Mouse (Mus musculus): ENCODE results near the gene Ltv1. TPM values are rescaled to one million over a fixed set of nuclear protein-coding genes. Genes with fewer than 3 reads are reported as not detected.
A peak's percentile ranks its signal among the peaks of the same experiment; 100 is the strongest.
"Not testable (repeated sequence)": the region's sequence is repeated elsewhere in the genome, so short reads cannot be mapped to it uniquely, and the experiment has no call there.

Ltv1 gene
- total and polyA plus RNA-seq, 3 experiments = 29.0 to 68.8 (median 36.7) TPM

DNA sequence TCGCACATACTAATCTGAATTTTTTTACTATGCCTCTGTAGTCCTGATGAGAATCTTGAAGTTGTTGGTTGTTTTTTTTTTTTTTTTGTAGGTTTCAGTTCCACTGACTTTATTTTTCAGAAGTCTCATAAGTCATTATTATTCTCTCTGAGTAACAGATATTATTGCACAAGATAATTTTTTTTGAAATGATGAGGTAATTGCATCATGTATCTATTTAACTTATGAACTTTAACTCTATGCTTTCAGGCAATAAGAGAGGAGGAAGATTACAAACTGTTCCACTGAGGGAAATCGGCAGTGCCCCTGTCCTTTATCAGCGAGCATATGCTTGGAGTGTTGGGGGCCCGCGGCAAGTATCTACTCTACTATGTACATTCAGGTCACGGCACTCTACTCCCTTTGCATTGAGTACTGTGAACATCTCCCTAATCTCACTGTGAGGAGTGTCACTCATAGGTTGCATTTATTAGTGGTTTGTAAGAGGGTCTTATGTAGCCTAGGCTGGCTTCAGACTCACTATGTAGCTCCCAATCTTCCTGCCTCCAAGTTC, 8.8 kb upstream of the Ltv1 start:
- H3K9me3 ChIP-seq (replicated peaks) = no peaks in the 10 kb centered on the region
- no peaks in the 10 kb centered on the region for H3K36me3 ChIP-seq (replicated peaks)
- ATAC-seq (ENCODE audit: extremely low read depth, insufficient number of reproducible peaks, low FRiP score, poor library complexity, severe bottlenecking) (no peak), DNase-seq (ENCODE audit: low spot score) (no peak)
- TF ChIP-seq GATA2 (IDR thresholded peaks at IDR 0.05; ENCODE audit: borderline replicate concordance, low read depth, low read length) (no peak), GATA1 (IDR thresholded peaks at IDR 0.05; ENCODE audit: borderline replicate concordance, low read length) (no peak), CTCF (IDR thresholded peaks at IDR 0.05; ENCODE audit: low read depth, low read length) (no peak), TAL1 (conservative IDR thresholded peaks at IDR 0.05; ENCODE audit: low read depth, low read length) (no peak), POLR2AphosphoS5 (IDR thresholded peaks at IDR 0.05; ENCODE audit: insufficient replicate concordance, low read depth, low read length) (no peak)
- peaks cover 5% of the 10 kb centered on the region for H3K27me3 ChIP-seq (ENCODE audit: insufficient read depth, low read length)
- H3K4me3 ChIP-seq (ENCODE audit: low read depth, low read length) = no peak overlapping the region
- no peaks in the 10 kb centered on the region for H3K4me1 ChIP-seq (ENCODE audit: insufficient read depth, low read depth, low read length)

GRCm38 (mm10) chr10:13200862-13201261, 7.9 kb upstream of the Ltv1 start:
- H3K27me3 ChIP-seq (ENCODE audit: insufficient read depth, low read length) = peaks cover 5% of the 10 kb centered on the region
- H3K9me3 ChIP-seq (replicated peaks) = no peaks in the 10 kb centered on the region
- no peaks in the 10 kb centered on the region for H3K4me1 ChIP-seq (ENCODE audit: insufficient read depth, low read depth, low read length)
- no peak overlapping the region for H3K4me3 ChIP-seq (ENCODE audit: low read depth, low read length)
- H3K36me3 ChIP-seq (replicated peaks) = no peaks in the 10 kb centered on the region
- ATAC-seq (ENCODE audit: extremely low read depth, insufficient number of reproducible peaks, low FRiP score, poor library complexity, severe bottlenecking) (no peak), DNase-seq (ENCODE audit: low spot score) (no peak)
- TF ChIP-seq CTCF (IDR thresholded peaks at IDR 0.05; ENCODE audit: low read depth, low read length) (no peak), GATA2 (IDR thresholded peaks at IDR 0.05; ENCODE audit: borderline replicate concordance, low read depth, low read length) (no peak), POLR2AphosphoS5 (IDR thresholded peaks at IDR 0.05; ENCODE audit: insufficient replicate concordance, low read depth, low read length) (no peak), TAL1 (conservative IDR thresholded peaks at IDR 0.05; ENCODE audit: low read depth, low read length) (no peak), GATA1 (IDR thresholded peaks at IDR 0.05; ENCODE audit: borderline replicate concordance, low read length) (no peak)

GRCm38 (mm10) chr10:13199234-13199633, 6.3 kb upstream of the Ltv1 start:
- H3K36me3 ChIP-seq (replicated peaks) = no peaks in the 10 kb centered on the region
- TF ChIP-seq CTCF (IDR thresholded peaks at IDR 0.05; ENCODE audit: low read depth, low read length) (no peak), GATA2 (IDR thresholded peaks at IDR 0.05; ENCODE audit: borderline replicate concordance, low read depth, low read length) (no peak), POLR2AphosphoS5 (IDR thresholded peaks at IDR 0.05; ENCODE audit: insufficient replicate concordance, low read depth, low read length) (no peak), TAL1 (conservative IDR thresholded peaks at IDR 0.05; ENCODE audit: low read depth, low read length) (no peak), GATA1 (IDR thresholded peaks at IDR 0.05; ENCODE audit: borderline replicate concordance, low read length) (no peak)
- H3K9me3 ChIP-seq (replicated peaks) = no peaks in the 10 kb centered on the region
- no peaks in the 10 kb centered on the region for H3K4me1 ChIP-seq (ENCODE audit: insufficient read depth, low read depth, low read length)
- peaks cover 5% of the 10 kb centered on the region for H3K27me3 ChIP-seq (ENCODE audit: insufficient read depth, low read length)
- H3K4me3 ChIP-seq (ENCODE audit: low read depth, low read length) = no peak overlapping the region
- DNase-seq (ENCODE audit: low spot score) = no peak
- no peak for ATAC-seq (ENCODE audit: extremely low read depth, insufficient number of reproducible peaks, low FRiP score, poor library complexity, severe bottlenecking)

DNA sequence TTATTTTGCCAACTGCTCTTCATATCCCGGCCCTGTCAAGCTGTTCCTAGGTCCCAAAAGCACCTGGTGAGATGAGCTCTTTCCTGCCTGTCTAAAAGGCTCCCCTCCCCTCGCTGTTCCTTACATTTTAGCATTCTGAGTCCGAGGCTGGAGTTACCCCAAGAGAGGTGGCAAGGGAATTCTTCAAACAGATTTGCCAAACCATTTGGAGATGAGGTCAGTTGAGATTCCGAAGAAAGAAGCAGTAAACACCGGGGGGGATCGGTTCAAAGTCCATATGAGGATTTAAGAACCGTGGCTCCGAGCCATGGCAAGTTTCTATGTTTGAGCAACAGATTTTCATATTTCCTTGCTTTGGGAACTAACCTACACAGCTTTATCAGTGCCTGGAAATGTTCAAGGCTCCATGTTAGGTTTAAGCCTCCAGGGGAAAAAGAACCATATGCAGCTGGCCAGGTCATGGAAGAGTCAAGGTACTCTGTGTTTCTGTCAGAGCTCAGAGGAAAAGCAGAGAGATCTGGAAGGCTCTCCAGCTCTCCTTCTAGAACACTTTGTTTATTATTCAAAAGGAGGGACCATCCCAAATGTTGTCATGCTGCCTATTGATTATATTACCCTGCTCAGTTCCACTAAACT, 4.0 kb upstream of the Ltv1 start:
- TF ChIP-seq GATA1 (IDR thresholded peaks at IDR 0.05; ENCODE audit: borderline replicate concordance, low read length) = no peak
- no peak for TF ChIP-seq POLR2AphosphoS5 (IDR thresholded peaks at IDR 0.05; ENCODE audit: insufficient replicate concordance, low read depth, low read length)
- no peak for TF ChIP-seq TAL1 (conservative IDR thresholded peaks at IDR 0.05; ENCODE audit: low read depth, low read length)
- TF ChIP-seq GATA2 (IDR thresholded peaks at IDR 0.05; ENCODE audit: borderline replicate concordance, low read depth, low read length) = no peak
- no peak for TF ChIP-seq CTCF (IDR thresholded peaks at IDR 0.05; ENCODE audit: low read depth, low read length)
- H3K4me1 ChIP-seq (ENCODE audit: insufficient read depth, low read depth, low read length) = peaks cover 7% of the 10 kb centered on the region
- H3K9me3 ChIP-seq (replicated peaks) = no peaks in the 10 kb centered on the region
- H3K36me3 ChIP-seq (replicated peaks) = no peaks in the 10 kb centered on the region
- H3K4me3 ChIP-seq (ENCODE audit: low read depth, low read length) = no peak overlapping the region
- no peak for DNase-seq (ENCODE audit: low spot score)
- ATAC-seq (ENCODE audit: extremely low read depth, insufficient number of reproducible peaks, low FRiP score, poor library complexity, severe bottlenecking) = no peak
- peaks cover 5% of the 10 kb centered on the region for H3K27me3 ChIP-seq (ENCODE audit: insufficient read depth, low read length)

GRCm38 (mm10) chr10:13193496-13193895, 528 bp upstream of the Ltv1 start:
- not testable (repeated sequence) for H3K9me3 ChIP-seq (replicated peaks); ATAC-seq (ENCODE audit: extremely low read depth, insufficient number of reproducible peaks, low FRiP score, poor library complexity, severe bottlenecking); DNase-seq (ENCODE audit: low spot score); H3K27me3 ChIP-seq (ENCODE audit: insufficient read depth, low read length)
- peak overlapping the region; percentile 95; the same call in 1 of the 2 replicates for H3K4me3 ChIP-seq (ENCODE audit: low read depth, low read length)
- H3K36me3 ChIP-seq (replicated peaks) = peaks cover 25% of the 10 kb centered on the region
- peaks cover 16% of the 10 kb centered on the region for H3K4me1 ChIP-seq (ENCODE audit: insufficient read depth, low read depth, low read length)

DNA sequence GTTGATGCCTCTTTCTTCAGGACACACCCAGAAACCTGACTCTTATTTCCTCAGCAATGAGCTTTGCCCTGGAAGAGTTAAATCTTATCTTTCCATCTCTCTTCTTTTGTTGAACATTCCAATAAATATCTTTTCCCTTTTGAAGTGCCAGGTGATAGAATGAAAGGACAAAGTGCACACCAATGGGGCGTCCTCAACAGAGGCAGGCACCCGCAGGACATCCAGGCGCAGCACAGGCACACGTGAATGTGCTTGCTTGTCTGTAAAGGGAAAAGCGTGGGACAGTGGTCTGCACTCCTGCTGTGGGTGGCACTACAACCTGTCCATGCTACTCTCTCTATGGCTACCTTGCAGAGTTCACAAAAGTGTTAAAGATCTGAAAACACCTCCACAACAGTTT, 3.1 kb downstream of the Ltv1 start:
- no peak overlapping the region for H3K4me3 ChIP-seq (ENCODE audit: low read depth, low read length)
- TF ChIP-seq GATA2 (IDR thresholded peaks at IDR 0.05; ENCODE audit: borderline replicate concordance, low read depth, low read length) (no peak), TAL1 (conservative IDR thresholded peaks at IDR 0.05; ENCODE audit: low read depth, low read length) (no peak), GATA1 (IDR thresholded peaks at IDR 0.05; ENCODE audit: borderline replicate concordance, low read length) (no peak), POLR2AphosphoS5 (IDR thresholded peaks at IDR 0.05; ENCODE audit: insufficient replicate concordance, low read depth, low read length) (no peak), CTCF (IDR thresholded peaks at IDR 0.05; ENCODE audit: low read depth, low read length) (no peak)
- H3K27me3 ChIP-seq (ENCODE audit: insufficient read depth, low read length) = no peaks in the 10 kb centered on the region
- DNase-seq (ENCODE audit: low spot score) = no peak
- H3K4me1 ChIP-seq (ENCODE audit: insufficient read depth, low read depth, low read length) = peaks cover 21% of the 10 kb centered on the region
- no peak for ATAC-seq (ENCODE audit: extremely low read depth, insufficient number of reproducible peaks, low FRiP score, poor library complexity, severe bottlenecking)
- peaks cover 60% of the 10 kb centered on the region for H3K36me3 ChIP-seq (replicated peaks)
- H3K9me3 ChIP-seq (replicated peaks) = no peaks in the 10 kb centered on the region

All from G1E (cell line).